Mouse (Mus musculus) cerebellum, adult 2 months (tissue): Measurements from ENCODE around the gene Lrba. TPM values are rescaled to one million over a fixed set of nuclear protein-coding genes. Genes with fewer than 3 reads are reported as not detected.

Experiments used
- DNase-seq, 2 experiments: peaks; one replicate each; pipeline ENCODE4 v3.0.0; 2021
- H3K27ac ChIP-seq: fragments of 200-500 bp; 2 replicates; pipeline ENCODE4 v1.5.1; 2012; ENCODE audit warnings: low read length, control low read depth, inconsistent platforms; ENCODE audit not compliant: insufficient read depth
- H3K27me3 ChIP-seq: fragments of 200-500 bp; 2 replicates; pipeline ENCODE4 v1.6.1; 2012; ENCODE audit warnings: inconsistent platforms, mild to moderate bottlenecking, low read length, moderate library complexity; ENCODE audit not compliant: control insufficient read depth, insufficient read depth
- H3K4me1 ChIP-seq: fragments of 200-500 bp; 2 replicates; pipeline ENCODE4 v1.6.1; 2011; ENCODE audit warnings: low read length; ENCODE audit not compliant: control insufficient read depth, insufficient read depth
- H3K4me3 ChIP-seq: fragments of 200-500 bp; replicated peaks from 2 replicates; pipeline ENCODE3; 2011; ENCODE audit warnings: mild to moderate bottlenecking, low read depth, low read length, control low read depth; ENCODE audit not compliant: insufficient read depth
- CTCF ChIP-seq: fragments of 200-500 bp; IDR thresholded peaks from 2 replicates; pipeline ENCODE4 v1.5.1; 2011; ENCODE audit warnings: low read depth, mild to moderate bottlenecking, control low read depth, low read length, moderate library complexity, borderline replicate concordance; ENCODE audit not compliant: insufficient read depth
- POLR2A ChIP-seq: fragments of 200-500 bp; IDR thresholded peaks from 2 replicates; pipeline ENCODE4 v1.6.1; 2011; ENCODE audit warnings: low read length, control low read depth, borderline replicate concordance; ENCODE audit not compliant: insufficient read depth
- WGBS: fragments of 180-500 bp; shearing (Covaris S2); methylation state at CpG from one replicate; pipeline ENCODE4 v1.1.7; 2018; 5-methylcytosine and 5-hydroxymethylcytosine counted together
- polyA plus RNA-seq: library from polyadenylated mRNA; depleted of rRNA; stranded (reverse); fragments of >200 nt; gene quantifications from 2 replicates; pipeline ENCODE4 v1.2.3, GENCODE M21; 2012; rRNA removed

The Lrba gene
- polyA plus RNA-seq: 18.9 and 20.0 TPM in 2 replicates

DNA sequence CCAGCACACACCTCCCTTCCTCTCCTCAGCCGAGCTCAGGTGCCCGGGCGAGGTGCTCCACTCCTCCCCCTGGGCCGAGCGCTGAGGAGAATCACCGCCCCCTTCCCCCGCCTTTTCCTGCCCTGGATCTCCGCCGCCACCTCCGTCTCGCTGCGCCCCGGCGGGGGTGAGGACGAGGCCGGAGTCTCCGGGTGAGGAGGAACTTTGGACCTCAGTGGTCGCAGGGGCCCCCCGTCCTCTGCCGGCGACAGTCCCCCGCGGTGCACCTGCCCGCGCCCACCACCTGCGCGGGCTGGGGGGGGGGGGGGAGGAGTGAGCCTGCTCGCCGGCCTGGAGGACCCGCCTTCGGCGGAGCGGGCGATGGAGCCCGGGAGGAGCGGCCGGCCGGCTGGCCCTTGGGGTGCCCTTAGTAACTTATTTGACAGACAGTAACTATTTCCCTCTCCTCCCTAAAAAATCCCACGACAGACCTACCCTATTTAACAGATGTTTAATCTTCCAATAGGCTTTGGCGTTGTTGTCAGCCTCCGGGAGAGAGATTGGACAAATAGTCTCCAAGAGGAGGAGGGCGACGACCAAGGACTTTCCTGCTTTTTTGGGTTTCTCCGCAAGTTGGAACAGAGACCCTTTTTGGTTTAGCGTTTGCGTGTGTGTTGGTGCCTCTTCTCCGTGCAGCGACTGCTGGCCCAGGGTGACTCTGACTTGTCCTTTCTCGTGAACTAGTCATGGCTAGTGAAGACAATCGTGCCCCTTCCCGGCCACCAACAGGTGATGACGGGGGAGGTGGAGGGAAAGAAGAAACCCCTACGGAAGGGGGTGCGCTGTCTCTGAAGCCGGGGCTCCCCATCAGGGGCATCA, at the start of gene Lrba:
TSS of gene Lrba (plus strand) at position 117 of the 858 bp plus-strand sequence.
- Histone ChIP-seq H3K27ac (peak within 1 kb of the TSS; percentile 95), H3K4me3 (peak within 1 kb of the TSS; percentile 72), H3K27me3 (no peaks in the 10 kb centered on the region), H3K4me1 (no peaks in the 10 kb centered on the region; the same call in none of the 2 replicates)
- WGBS: under 1% methylated on average over 43 of the region's 55 CpGs
- peak; percentile 88 to 91 for DNase-seq
- no peak for TF ChIP-seq CTCF
- TF ChIP-seq POLR2A: no peak

DNA sequence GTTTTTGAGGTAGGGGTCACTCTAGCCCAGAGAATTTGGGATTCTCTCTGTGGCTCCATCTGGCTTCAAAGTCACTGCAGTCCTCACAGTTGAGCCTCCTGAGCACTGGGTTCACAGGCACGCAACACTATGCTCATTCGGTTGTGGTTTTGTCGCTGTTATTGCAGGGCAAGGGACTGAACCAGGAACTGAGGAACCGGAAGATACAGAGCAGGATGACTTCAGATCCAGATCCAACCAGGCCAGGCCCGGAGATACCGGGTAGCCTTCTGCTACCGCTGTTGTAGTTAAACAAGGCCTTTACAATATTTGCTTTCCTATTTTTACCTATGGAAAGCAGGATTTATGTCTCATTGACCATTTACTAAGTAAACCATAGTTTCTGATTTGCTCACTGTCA, 44.8 kb upstream of the Lrba start:
- H3K4me1 ChIP-seq: no peaks in the 10 kb centered on the region
- no peak for TF ChIP-seq POLR2A
- no peak for TF ChIP-seq CTCF
- DNase-seq: no peak
- H3K27ac ChIP-seq: no peak overlapping the region
- no peak overlapping the region for H3K4me3 ChIP-seq
- 91% methylated on average over 7 of the region's 7 CpGs for WGBS
- no peaks in the 10 kb centered on the region for H3K27me3 ChIP-seq

DNA sequence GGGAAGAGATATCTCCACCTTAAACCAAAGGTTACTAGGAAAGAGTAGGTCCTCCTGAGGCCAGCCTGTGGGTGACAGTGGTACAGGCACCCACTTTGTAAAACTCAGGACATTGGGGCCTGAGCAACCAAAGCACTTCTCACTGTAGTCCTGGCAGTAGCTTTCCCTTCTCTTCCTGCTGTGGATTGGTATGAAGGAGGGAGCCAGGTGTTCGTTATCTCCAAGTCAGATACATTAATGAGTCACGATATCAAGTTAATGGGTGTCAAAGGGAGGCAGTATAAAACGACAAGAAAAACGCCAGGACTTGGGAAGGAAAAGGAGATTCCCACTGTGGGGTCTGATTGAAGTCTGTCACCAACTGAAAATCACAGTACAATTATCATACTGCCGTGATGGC, 43.4 kb upstream of the Lrba start:
- no peak overlapping the region for H3K27ac ChIP-seq

DNA sequence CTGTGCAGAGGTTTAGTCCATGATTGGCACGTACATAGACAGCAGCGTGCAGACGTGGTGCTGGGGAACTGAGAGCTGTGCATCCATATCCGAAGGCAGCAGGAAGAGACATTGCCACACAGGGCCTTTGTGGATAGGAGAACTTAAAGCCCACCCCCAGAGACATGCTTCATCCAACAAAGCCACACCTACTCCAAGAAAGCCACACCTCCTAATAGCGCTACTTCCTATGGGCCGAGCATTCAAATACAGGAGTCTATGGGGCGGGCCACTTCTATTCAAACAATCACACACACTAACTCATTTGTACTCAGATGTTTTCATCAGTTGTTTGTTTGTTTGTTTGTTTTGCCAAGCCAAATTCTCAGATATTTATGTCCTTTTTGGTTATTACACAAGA, 39.9 kb upstream of the Lrba start:
- H3K27ac ChIP-seq: no peak overlapping the region
- 92% methylated on average over 7 of the region's 7 CpGs for WGBS
- TF ChIP-seq POLR2A: no peak
- no peak for TF ChIP-seq CTCF
- no peak overlapping the region for H3K4me3 ChIP-seq
- no peak for DNase-seq
- H3K27me3 ChIP-seq: no peaks in the 10 kb centered on the region
- H3K4me1 ChIP-seq: no peaks in the 10 kb centered on the region

More for the DNA sequence above, 43.4 kb upstream of the Lrba start:
- Histone ChIP-seq H3K4me3 (no peak overlapping the region), H3K4me1 (no peaks in the 10 kb centered on the region), H3K27me3 (no peaks in the 10 kb centered on the region)
- DNase-seq: no peak
- no peak for TF ChIP-seq POLR2A
- no peak for TF ChIP-seq CTCF
- WGBS: 48% methylated on average over 5 of the region's 5 CpGs

GRCm38 (mm10) chr3:86187736-86188389, 36.6 kb upstream of the Lrba start:
- TF ChIP-seq CTCF (no peak), POLR2A (no peak)
- Histone ChIP-seq H3K27ac (no peak overlapping the region), H3K4me1 (no peaks in the 10 kb centered on the region), H3K4me3 (no peak overlapping the region), H3K27me3 (no peaks in the 10 kb centered on the region)
- DNase-seq: peak in 1 of 2 experiments; percentile 4
- 45% methylated on average over 5 of the region's 5 CpGs for WGBS

DNA sequence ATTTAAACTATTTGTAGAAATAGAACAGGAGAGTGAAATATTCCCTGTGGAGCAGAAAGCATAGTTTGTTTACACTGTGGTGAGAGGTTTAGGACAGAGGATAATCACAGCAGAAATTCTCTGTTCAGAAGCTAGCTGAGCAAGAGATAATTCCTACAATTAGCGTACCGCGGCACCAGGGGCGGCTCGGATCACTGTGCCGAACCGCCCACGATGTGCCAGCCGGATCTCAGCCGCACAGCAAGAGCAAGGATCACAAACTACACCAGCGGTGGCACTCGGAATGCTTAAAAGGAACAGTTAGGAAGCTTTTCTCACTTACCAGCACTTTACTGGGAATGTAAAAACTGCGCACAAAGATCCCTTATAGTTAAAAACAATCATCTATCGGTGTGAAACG, 28.5 kb upstream of the Lrba start:
- no peak overlapping the region for H3K27ac ChIP-seq
- DNase-seq: no peak
- no peaks in the 10 kb centered on the region for H3K4me1 ChIP-seq
- TF ChIP-seq POLR2A (no peak), CTCF (no peak)
- 57% methylated on average over 15 of the region's 15 CpGs for WGBS
- no peaks in the 10 kb centered on the region for H3K27me3 ChIP-seq
- no peak overlapping the region for H3K4me3 ChIP-seq

DNA sequence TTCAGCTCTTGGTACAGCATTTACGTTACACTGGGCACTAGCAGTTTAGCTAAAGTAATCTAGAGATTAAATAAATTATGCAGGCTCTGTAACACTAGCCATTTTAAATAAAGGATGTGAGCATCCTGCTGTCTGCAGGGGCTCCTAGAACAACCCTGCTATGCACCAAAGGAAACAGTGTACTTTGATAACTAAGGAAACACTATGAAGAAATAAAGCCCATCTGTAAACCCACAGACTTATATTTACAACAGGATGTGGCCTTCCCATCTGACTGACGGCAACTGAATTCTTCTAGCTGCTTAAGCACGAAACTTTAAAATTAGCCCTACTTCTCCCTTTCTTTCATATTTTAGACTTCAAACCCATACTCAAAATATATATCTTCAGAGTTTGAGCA, 28.0 kb upstream of the Lrba start:
- H3K27me3 ChIP-seq: no peaks in the 10 kb centered on the region
- no peaks in the 10 kb centered on the region for H3K4me1 ChIP-seq
- H3K27ac ChIP-seq: no peak overlapping the region
- no peak for DNase-seq
- 91% methylated on average over 3 of the region's 3 CpGs for WGBS
- no peak overlapping the region for H3K4me3 ChIP-seq
- no peak for TF ChIP-seq CTCF
- TF ChIP-seq POLR2A: no peak

DNA sequence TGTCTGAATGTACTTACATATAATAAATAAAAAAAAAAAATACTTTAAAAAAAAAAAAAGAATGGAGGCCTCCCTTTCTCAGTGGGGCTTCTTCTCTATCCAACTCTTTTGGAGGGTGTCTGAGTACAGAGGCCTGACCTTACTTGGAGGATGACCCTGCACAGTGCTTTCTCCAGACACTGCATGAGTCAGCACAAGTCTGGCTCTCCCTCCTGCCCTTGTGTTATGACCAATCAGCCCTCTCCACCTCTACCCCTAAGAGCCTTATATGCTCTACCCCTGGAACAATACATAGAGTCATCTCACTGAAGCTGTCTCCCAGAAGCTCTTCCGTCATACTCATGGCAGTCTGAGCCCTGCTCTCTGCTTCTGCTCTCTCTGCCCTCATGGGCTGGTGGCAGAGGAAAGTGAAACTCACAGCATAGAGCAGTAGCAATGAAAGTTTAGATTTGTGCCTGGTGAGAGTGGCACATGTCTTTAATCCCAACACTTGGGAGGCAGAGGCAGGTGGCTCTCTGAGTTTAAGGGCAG, 22.8 kb upstream of the Lrba start:
- 100% methylated on average over 1 of the region's 1 CpGs for WGBS
- TF ChIP-seq CTCF: no peak
- TF ChIP-seq POLR2A: no peak
- Histone ChIP-seq H3K4me3 (no peak overlapping the region), H3K27ac (no peak overlapping the region), H3K27me3 (no peaks in the 10 kb centered on the region), H3K4me1 (no peaks in the 10 kb centered on the region)
- DNase-seq: no peak
